Mouse (Mus musculus): ENCODE measurements around the gene Kirrel3. TPM values are rescaled to one million over a fixed set of nuclear protein-coding genes. Genes with fewer than 3 reads are reported as not detected.

The Kirrel3 gene
- polyA plus RNA-seq, 1 experiment from 2014 or later: 50.5 TPM

- WGBS: 78% methylated on average over 6 of the region's 6 CpGs
- Histone ChIP-seq H3K9me3 (no peaks in the 10 kb centered on the region), H3K4me1 (peaks cover 6% of the 10 kb centered on the region; the same call in 1 of the 2 replicates), H3K36me3 (replicated peaks) (no peaks in the 10 kb centered on the region), H3K27ac (peak overlapping the region; percentile 10; the same call in 1 of the 2 replicates), H3K4me3 (no peak overlapping the region), H3K27me3 (replicated peaks) (no peaks in the 10 kb centered on the region), H3K4me2 (no peak overlapping the region), H3K9ac (no peak overlapping the region)
- ATAC-seq (replicated peaks): peak; percentile 58; the same call in 1 of the 2 replicates
Observed at GRCm38 (mm10) chr9:34579174-34579573, 93.5 kb downstream of the Kirrel3 start.

GRCm38 (mm10) chr9:34580059-34580458, 94.4 kb downstream of the Kirrel3 start:
- H3K27ac ChIP-seq: no peak overlapping the region
- H3K4me2 ChIP-seq: no peak overlapping the region
- no peak for ATAC-seq (replicated peaks)
- no peak overlapping the region for H3K4me3 ChIP-seq
- peaks cover 6% of the 10 kb centered on the region; the same call in 1 of the 2 replicates for H3K4me1 ChIP-seq
- H3K9me3 ChIP-seq: no peaks in the 10 kb centered on the region
- H3K27me3 ChIP-seq (replicated peaks): no peaks in the 10 kb centered on the region
- H3K9ac ChIP-seq: no peak overlapping the region
- 86% methylated on average over 1 of the region's 1 CpGs for WGBS
- H3K36me3 ChIP-seq (replicated peaks): no peaks in the 10 kb centered on the region

GRCm38 (mm10) chr9:34582496-34582895, 96.8 kb downstream of the Kirrel3 start:
- Histone ChIP-seq H3K9me3 (no peaks in the 10 kb centered on the region), H3K4me1 (peaks cover 15% of the 10 kb centered on the region), H3K4me2 (no peak overlapping the region), H3K36me3 (replicated peaks) (no peaks in the 10 kb centered on the region), H3K27ac (no peak overlapping the region), H3K9ac (no peak overlapping the region), H3K4me3 (no peak overlapping the region), H3K27me3 (replicated peaks) (0 out of 2 replicates have a peak, but pooled peaks cover 5% of the 10 kb centered on the region)
- ATAC-seq (replicated peaks): no peak
- WGBS: 96% methylated on average over 1 of the region's 1 CpGs

DNA sequence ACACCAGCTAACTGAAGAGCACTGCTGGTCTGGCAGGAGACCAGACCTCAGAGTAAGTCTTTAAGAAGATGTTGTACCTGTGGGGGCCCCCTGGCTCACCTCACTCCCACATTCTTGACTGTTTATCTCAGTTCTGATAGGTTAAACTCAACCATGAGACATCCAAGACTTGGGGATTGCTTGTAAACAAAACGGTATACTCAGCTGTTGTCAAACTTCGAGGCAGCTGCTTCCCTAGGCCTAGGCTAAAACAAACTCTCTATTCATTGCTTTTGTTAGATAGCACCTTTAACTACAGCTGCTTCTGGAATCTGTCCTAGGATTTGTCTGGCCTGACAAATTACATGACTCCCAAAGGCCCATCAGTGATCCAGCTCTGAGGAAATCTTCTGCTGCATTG, 99.8 kb downstream of the Kirrel3 start:
- H3K27me3 ChIP-seq (replicated peaks): 0 out of 2 replicates have a peak, but pooled peaks cover 5% of the 10 kb centered on the region
- H3K27ac ChIP-seq: no peak overlapping the region
- no peak overlapping the region for H3K9ac ChIP-seq
- H3K9me3 ChIP-seq: no peaks in the 10 kb centered on the region
- peaks cover 9% of the 10 kb centered on the region for H3K4me1 ChIP-seq
- H3K4me3 ChIP-seq: no peak overlapping the region
- no peak overlapping the region for H3K4me2 ChIP-seq
- no peaks in the 10 kb centered on the region for H3K36me3 ChIP-seq (replicated peaks)
- WGBS: 52% methylated on average over 2 of the region's 2 CpGs
- ATAC-seq (replicated peaks): no peak

- ATAC-seq (replicated peaks): no peak
- H3K27ac ChIP-seq: no peak overlapping the region
- WGBS: 69% methylated on average over 2 of the region's 2 CpGs
Observed at GRCm38 (mm10) chr9:34586080-34586479, 100.4 kb downstream of the Kirrel3 start.

DNA sequence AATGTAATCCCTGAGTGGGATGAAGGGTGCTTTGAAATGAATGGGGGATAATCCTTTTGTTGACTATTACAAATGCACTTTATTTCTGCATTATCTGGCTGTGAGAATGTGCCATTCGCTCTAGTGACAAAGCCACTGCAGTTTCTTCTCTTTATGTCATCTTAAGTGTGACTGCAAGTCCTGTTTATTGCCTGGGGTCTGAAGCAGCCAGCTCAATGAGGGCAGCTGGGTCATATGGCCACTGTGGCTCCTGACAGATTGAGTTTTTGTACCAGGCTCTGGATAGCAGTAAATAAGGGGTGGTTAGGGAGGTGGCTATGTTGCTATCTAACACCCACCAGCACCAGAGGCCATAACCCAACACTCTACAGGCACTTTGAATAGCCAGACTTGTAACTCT, 104.1 kb downstream of the Kirrel3 start:
- 0 out of 2 replicates have a peak, but pooled peaks cover 5% of the 10 kb centered on the region for H3K27me3 ChIP-seq (replicated peaks)
- no peak for ATAC-seq (replicated peaks)
- H3K4me1 ChIP-seq: peaks cover 28% of the 10 kb centered on the region
- H3K4me2 ChIP-seq: no peak overlapping the region
- H3K27ac ChIP-seq: no peak overlapping the region
- no peak overlapping the region for H3K4me3 ChIP-seq
- WGBS: 42% methylated on average over 1 of the region's 1 CpGs
- no peaks in the 10 kb centered on the region for H3K36me3 ChIP-seq (replicated peaks)
- no peaks in the 10 kb centered on the region for H3K9me3 ChIP-seq
- no peak overlapping the region for H3K9ac ChIP-seq

More at GRCm38 (mm10) chr9:34586080-34586479, 100.4 kb downstream of the Kirrel3 start:
- Histone ChIP-seq H3K27me3 (replicated peaks) (0 out of 2 replicates have a peak, but pooled peaks cover 5% of the 10 kb centered on the region), H3K4me3 (no peak overlapping the region), H3K36me3 (replicated peaks) (no peaks in the 10 kb centered on the region), H3K9me3 (no peaks in the 10 kb centered on the region), H3K4me1 (peaks cover 9% of the 10 kb centered on the region), H3K4me2 (no peak overlapping the region), H3K9ac (no peak overlapping the region)

- peak overlapping the region; percentile 4; the same call in 1 of the 2 replicates for H3K27ac ChIP-seq
- H3K9ac ChIP-seq: no peak overlapping the region
- WGBS: 35% methylated on average over 3 of the region's 3 CpGs
- H3K9me3 ChIP-seq: no peaks in the 10 kb centered on the region
- no peak overlapping the region for H3K4me2 ChIP-seq
- peaks cover 19% of the 10 kb centered on the region for H3K4me1 ChIP-seq
- H3K27me3 ChIP-seq (replicated peaks): no peaks in the 10 kb centered on the region
- no peaks in the 10 kb centered on the region for H3K36me3 ChIP-seq (replicated peaks)
- H3K4me3 ChIP-seq: no peak overlapping the region
- ATAC-seq (replicated peaks): peak; percentile 71
Observed at GRCm38 (mm10) chr9:34592073-34592610, 106.4 kb downstream of the Kirrel3 start.

GRCm38 (mm10) chr9:34593889-34594288, 108.2 kb downstream of the Kirrel3 start:
- 67% methylated on average over 4 of the region's 4 CpGs for WGBS
- Histone ChIP-seq H3K36me3 (replicated peaks) (no peaks in the 10 kb centered on the region), H3K9me3 (no peaks in the 10 kb centered on the region), H3K4me2 (no peak overlapping the region), H3K27me3 (replicated peaks) (no peaks in the 10 kb centered on the region), H3K4me3 (no peak overlapping the region), H3K4me1 (peaks cover 19% of the 10 kb centered on the region), H3K27ac (no peak overlapping the region), H3K9ac (no peak overlapping the region)
- no peak for ATAC-seq (replicated peaks)

- H3K9ac ChIP-seq: no peak overlapping the region
- H3K4me3 ChIP-seq: no peak overlapping the region
- no peak overlapping the region for H3K27ac ChIP-seq
- no peaks in the 10 kb centered on the region for H3K36me3 ChIP-seq (replicated peaks)
- no peak overlapping the region for H3K4me2 ChIP-seq
- 74% methylated on average over 4 of the region's 4 CpGs for WGBS
- ATAC-seq (replicated peaks): no peak
- H3K27me3 ChIP-seq (replicated peaks): no peaks in the 10 kb centered on the region
- no peaks in the 10 kb centered on the region for H3K4me1 ChIP-seq
- H3K9me3 ChIP-seq: no peaks in the 10 kb centered on the region
Observed at GRCm38 (mm10) chr9:34600326-34600725, 114.6 kb downstream of the Kirrel3 start.

GRCm38 (mm10) chr9:34603750-34604149, 118.1 kb downstream of the Kirrel3 start:
- no peaks in the 10 kb centered on the region for H3K9me3 ChIP-seq
- no peak for ATAC-seq (replicated peaks)
- H3K4me1 ChIP-seq: no peaks in the 10 kb centered on the region
- H3K4me2 ChIP-seq: no peak overlapping the region
- H3K27me3 ChIP-seq (replicated peaks): no peaks in the 10 kb centered on the region
- H3K27ac ChIP-seq: no peak overlapping the region
- H3K36me3 ChIP-seq (replicated peaks): no peaks in the 10 kb centered on the region
- no peak overlapping the region for H3K9ac ChIP-seq
- H3K4me3 ChIP-seq: no peak overlapping the region
- 66% methylated on average over 7 of the region's 7 CpGs for WGBS

DNA sequence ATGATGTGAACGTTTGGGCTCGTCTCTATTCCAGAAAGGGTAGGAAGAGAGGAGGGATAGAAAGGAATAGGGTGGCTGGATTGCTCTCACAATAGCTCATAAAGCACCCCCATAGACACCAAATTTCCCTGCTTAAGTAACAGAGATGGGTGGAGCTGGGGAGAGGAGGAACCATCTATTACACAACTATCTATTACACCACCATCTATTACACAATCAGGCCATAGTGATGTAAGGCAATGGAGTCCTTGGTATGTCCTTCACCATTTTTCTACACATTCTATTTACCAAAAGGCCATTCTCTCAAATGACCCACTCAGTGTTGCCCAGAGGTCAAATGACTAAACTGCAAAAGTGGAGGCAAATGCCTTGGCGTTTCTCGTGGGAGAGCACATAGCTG, 119.2 kb downstream of the Kirrel3 start:
- 78% methylated on average over 4 of the region's 4 CpGs for WGBS
- no peak overlapping the region for H3K4me2 ChIP-seq

DNA sequence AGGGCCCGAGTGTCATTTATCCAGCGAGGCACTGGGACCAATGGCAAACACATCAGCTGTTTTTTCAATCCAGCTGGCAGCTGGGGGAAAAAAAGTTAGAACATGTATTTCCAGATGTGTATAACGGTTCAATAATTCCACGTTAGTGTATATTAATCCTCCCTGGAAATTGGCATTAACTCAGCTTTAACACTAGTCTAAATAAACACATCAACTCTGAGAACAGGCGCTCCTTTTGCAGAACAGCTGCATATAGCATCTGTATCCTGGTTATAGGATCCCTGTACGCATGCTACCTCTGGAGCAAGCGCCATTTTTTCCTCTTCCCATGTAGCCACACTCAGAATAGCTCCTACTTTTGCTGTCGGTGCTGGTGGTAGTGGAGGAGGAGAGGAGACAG, 119.8 kb downstream of the Kirrel3 start:
- Histone ChIP-seq H3K36me3 (replicated peaks) (no peaks in the 10 kb centered on the region), H3K4me3 (no peak overlapping the region), H3K9me3 (no peaks in the 10 kb centered on the region), H3K4me2 (no peak overlapping the region), H3K4me1 (no peaks in the 10 kb centered on the region), H3K27ac (no peak overlapping the region), H3K9ac (no peak overlapping the region), H3K27me3 (replicated peaks) (no peaks in the 10 kb centered on the region)
- no peak for ATAC-seq (replicated peaks)
- WGBS: 79% methylated on average over 8 of the region's 8 CpGs

More for the DNA sequence above, 119.2 kb downstream of the Kirrel3 start:
- Histone ChIP-seq H3K4me1 (no peaks in the 10 kb centered on the region), H3K36me3 (replicated peaks) (no peaks in the 10 kb centered on the region), H3K9me3 (no peaks in the 10 kb centered on the region), H3K27me3 (replicated peaks) (no peaks in the 10 kb centered on the region), H3K4me3 (no peak overlapping the region), H3K9ac (no peak overlapping the region), H3K27ac (no peak overlapping the region)
- ATAC-seq (replicated peaks): no peak

- WGBS: 48% methylated on average over 2 of the region's 2 CpGs
- Histone ChIP-seq H3K9me3 (no peaks in the 10 kb centered on the region), H3K9ac (no peak overlapping the region), H3K4me2 (no peak overlapping the region), H3K4me1 (no peaks in the 10 kb centered on the region), H3K36me3 (replicated peaks) (no peaks in the 10 kb centered on the region), H3K27me3 (replicated peaks) (no peaks in the 10 kb centered on the region), H3K27ac (no peak overlapping the region), H3K4me3 (no peak overlapping the region)
- no peak for ATAC-seq (replicated peaks)
Observed at GRCm38 (mm10) chr9:34607976-34608375, 122.3 kb downstream of the Kirrel3 start.

Data from midbrain, embryonic 15.5 days (tissue).